Mouse (Mus musculus): ENCODE measurements around the gene Copb2. TPM values are rescaled to one million over a fixed set of nuclear protein-coding genes. Genes with fewer than 3 reads are reported as not detected.

Copb2 gene
- polyA plus RNA-seq, 1 experiment from 2014 or later: 119 TPM

DNA sequence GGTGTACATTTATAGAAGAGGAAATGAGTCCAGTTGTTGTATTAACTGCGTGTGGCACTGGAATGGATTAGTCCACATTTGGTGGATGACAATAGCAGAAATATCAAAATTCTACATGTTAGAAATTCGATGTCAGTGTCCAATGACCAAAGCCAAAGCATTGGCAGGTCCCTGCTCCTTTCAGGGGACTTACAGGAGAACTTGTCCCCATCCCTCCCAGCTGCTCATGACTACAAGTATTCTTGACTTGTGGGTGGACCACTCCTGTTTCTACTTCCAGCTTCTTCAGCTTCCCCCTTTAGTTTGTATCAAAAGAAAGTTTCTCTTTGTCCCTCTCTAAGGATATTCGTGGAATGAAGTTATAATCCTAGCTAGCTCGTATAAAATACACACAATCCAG, 41.4 kb downstream of the Copb2 start:
- Histone ChIP-seq H3K9ac (replicated peaks; ENCODE audit: low read depth, low read length) (no peak overlapping the region), H3K9me3 (ENCODE audit: control insufficient read depth, low read length) (no peaks in the 10 kb centered on the region), H3K4me3 (ENCODE audit: low read depth, low read length) (no peak overlapping the region), H3K36me3 (ENCODE audit: control insufficient read depth, insufficient read depth, low read length) (no peaks in the 10 kb centered on the region), H3K27me3 (ENCODE audit: control insufficient read depth, insufficient read depth, low read length) (no peaks in the 10 kb centered on the region), H3K4me1 (ENCODE audit: control insufficient read depth, insufficient read depth, low read length) (peaks cover 10% of the 10 kb centered on the region), H3K4me2 (ENCODE audit: low read depth, low read length) (no peak overlapping the region), H3K27ac (ENCODE audit: low read depth, low read length) (no peak overlapping the region)
- WGBS: 71% methylated on average over 4 of the region's 4 CpGs
- no peak for ATAC-seq (ENCODE audit: low read depth)

- 44% methylated on average over 3 of the region's 3 CpGs for WGBS
- Histone ChIP-seq H3K27ac (ENCODE audit: low read depth, low read length) (no peak overlapping the region), H3K9me3 (ENCODE audit: control insufficient read depth, low read length) (no peaks in the 10 kb centered on the region), H3K36me3 (ENCODE audit: control insufficient read depth, insufficient read depth, low read length) (no peaks in the 10 kb centered on the region), H3K4me3 (ENCODE audit: low read depth, low read length) (no peak overlapping the region), H3K27me3 (ENCODE audit: control insufficient read depth, insufficient read depth, low read length) (no peaks in the 10 kb centered on the region), H3K4me1 (ENCODE audit: control insufficient read depth, insufficient read depth, low read length) (no peaks in the 10 kb centered on the region), H3K9ac (replicated peaks; ENCODE audit: low read depth, low read length) (no peak overlapping the region), H3K4me2 (ENCODE audit: low read depth, low read length) (no peak overlapping the region)
- no peak for ATAC-seq (ENCODE audit: low read depth)
Observed at GRCm38 (mm10) chr9:98628480-98628879, 65.0 kb downstream of the Copb2 start.

DNA sequence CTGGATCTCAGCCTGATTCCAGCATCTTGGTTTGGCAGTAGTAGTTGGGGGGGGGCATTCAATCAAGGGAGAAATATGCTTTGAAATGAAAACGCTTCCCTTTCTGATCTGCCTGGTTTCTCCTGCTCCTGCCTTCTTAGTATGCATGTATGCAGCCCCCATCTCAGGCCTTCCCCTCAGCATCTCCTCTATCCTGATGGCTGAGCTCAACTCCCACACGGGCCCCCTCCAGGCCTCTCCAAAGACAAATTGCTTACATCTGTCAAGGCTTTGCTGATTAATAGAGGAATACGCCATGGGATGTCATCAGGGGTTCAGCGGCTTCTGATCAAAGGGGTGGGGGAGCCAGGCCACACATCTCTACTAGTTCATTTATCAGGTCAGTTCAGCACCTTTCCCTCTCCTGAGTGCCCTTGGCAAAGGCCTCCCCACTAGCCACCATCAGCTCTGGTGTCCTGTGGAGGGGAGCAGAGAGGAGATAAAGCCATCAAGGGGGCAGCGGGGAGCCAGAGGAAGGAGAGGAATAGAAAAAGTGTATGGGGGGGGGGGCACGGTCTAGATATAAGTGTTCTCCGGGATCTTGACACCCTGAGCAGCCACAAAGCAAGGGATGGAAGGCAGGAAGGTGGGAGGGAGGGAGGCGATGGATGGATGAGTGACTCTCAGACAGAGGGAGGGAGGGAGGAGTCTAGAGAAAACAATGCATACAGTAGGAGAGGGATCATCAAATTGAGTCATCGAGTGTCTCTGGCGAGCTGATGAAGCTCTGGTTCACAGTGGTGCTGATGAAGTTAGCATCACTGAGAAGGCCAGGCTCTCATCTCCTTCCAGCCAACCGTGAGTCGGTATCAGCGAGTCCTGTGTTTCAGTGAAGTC, 70.0 kb downstream of the Copb2 start:
- no peak overlapping the region for H3K9ac ChIP-seq (replicated peaks; ENCODE audit: low read depth, low read length)
- H3K36me3 ChIP-seq (ENCODE audit: control insufficient read depth, insufficient read depth, low read length): no peaks in the 10 kb centered on the region
- no peaks in the 10 kb centered on the region for H3K27me3 ChIP-seq (ENCODE audit: control insufficient read depth, insufficient read depth, low read length)
- no peak overlapping the region for H3K4me3 ChIP-seq (ENCODE audit: low read depth, low read length)
- WGBS: 74% methylated on average over 13 of the region's 13 CpGs
- H3K4me1 ChIP-seq (ENCODE audit: control insufficient read depth, insufficient read depth, low read length): no peaks in the 10 kb centered on the region
- no peak overlapping the region for H3K4me2 ChIP-seq (ENCODE audit: low read depth, low read length)
- H3K9me3 ChIP-seq (ENCODE audit: control insufficient read depth, low read length): no peaks in the 10 kb centered on the region
- no peak overlapping the region for H3K27ac ChIP-seq (ENCODE audit: low read depth, low read length)
- no peak for ATAC-seq (ENCODE audit: low read depth)

Other genes starting within 250 kb of the Copb2 start
- gene Rbp1, start 140.8 kb upstream of the Copb2 start, polyA plus RNA-seq (2014; fragmentation: Nextera tagmentation; extraction: Ambion mirVana): 49.1 and 94.7 TPM in 2 replicates
- gene Rbp2, start 77.6 kb upstream of the Copb2 start, polyA plus RNA-seq (2014; fragmentation: Nextera tagmentation; extraction: Ambion mirVana): 1.4 and 1.9 TPM in 2 replicates
- 50.4 and 54.8 TPM in 2 replicates for gene Mrps22, start 37.9 kb downstream of the Copb2 start, polyA plus RNA-seq (2014; fragmentation: Nextera tagmentation; extraction: Ambion mirVana)

All from neural tube, embryonic 14.5 days (tissue).